ENCODE assay signal across 8 mouse cellular contexts in the genomic region with DNA sequence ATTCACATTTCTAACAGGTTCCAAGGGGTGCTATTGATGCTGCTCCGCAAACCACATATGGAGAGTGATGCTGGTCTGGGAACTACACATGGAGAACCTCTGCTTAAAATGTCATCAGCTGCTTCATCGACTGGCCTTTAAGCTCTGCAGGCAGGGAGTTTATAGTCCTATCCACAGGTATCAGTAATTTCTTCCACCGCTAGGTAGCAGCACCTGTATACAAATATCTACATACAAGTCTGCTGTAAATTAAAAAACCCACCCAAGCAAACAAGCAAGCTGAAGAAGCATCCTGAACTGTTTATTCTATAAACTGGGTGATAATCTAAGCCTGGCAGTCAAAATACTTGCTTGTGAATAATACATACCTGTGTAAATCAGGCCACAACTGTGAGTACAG.
DNase-seq lines count a peak whose midpoint lies in the region; ATAC-seq lines count a peak whose summit lies in the region.

No protein-coding gene starts in this region.

- peak; percentile 53 for DNase-seq in adrenal gland, postnatal 10 days
- no peak for DNase-seq in adrenal gland, postnatal 4 days (ENCODE audit: low spot score in 2 of 2)
- peak; percentile 38 for DNase-seq in left cerebral cortex, adult 11 months (ENCODE audit: low spot score)
- no peak for DNase-seq in left cerebral cortex, postnatal 36 days (ENCODE audit: low spot score in 2 of 2)
- DNase-seq in MEL-GATA-1-ER (ENCODE audit: extremely low read depth, low read depth) = peak; percentile 36
- DNase-seq in layer of hippocampus, postnatal 14 days (ENCODE audit: low spot score in 2 of 2) = peak; percentile 31 to 69
- peak; percentile 77 for DNase-seq in splenic B cell, adult 2 months (ENCODE audit: low read depth, low spot score)

- H3K36me3 ChIP-seq in splenic B cell, adult 2 months (ENCODE audit: control insufficient read depth, insufficient read depth, low read length, poor library complexity, severe bottlenecking) = no peaks in the 10 kb centered on the region

- no peaks in the 10 kb centered on the region for H3K27me3 ChIP-seq in splenic B cell, adult 2 months (ENCODE audit: control insufficient read depth, insufficient read depth, low read length, poor library complexity, severe bottlenecking)

- intact Hi-C loops in left cerebral cortex, postnatal 36 days (cut with DNase I) = loop anchor here (5.0 to 10.0 kb wide), 2 partner anchors 193 to 290 kb away; no protein-coding TSS in a partner anchor

- 0 out of 2 replicates have a peak, but pooled peaks have one; percentile 64 for ATAC-seq in frontal cortex, adult (ENCODE audit: low TSS enrichment)

Comparison
In these comparisons a context has a peak if more than half of its experiments do, and no peak if none do; other contexts are left out.
1. DNase-seq: peak in adrenal gland, postnatal 10 days (single experiment), left cerebral cortex, adult 11 months (single experiment), MEL-GATA-1-ER (single experiment), layer of hippocampus, postnatal 14 days (2 of 2) and splenic B cell, adult 2 months (single experiment); none in adrenal gland, postnatal 4 days (0 of 2) and left cerebral cortex, postnatal 36 days (0 of 2).